Mouse (Mus musculus): ENCODE data around the gene Ap1g1. TPM values are rescaled to one million over a fixed set of nuclear protein-coding genes. Genes with fewer than 3 reads are reported as not detected.

The Ap1g1 gene
- total RNA-seq, 2 experiments from 2014 or later, result 80.2 to 96.9 TPM

Other genes with a start within 250 kb of the Ap1g1 start
- 10 to 100 TPM; 21.2 to 23.1 TPM for gene Dhx38, start 212.7 kb upstream of the Ap1g1 start, total RNA-seq (2021)
- gene Txnl4b, start 212.7 kb upstream of the Ap1g1 start, total RNA-seq (2021), result 10 to 100 TPM; 11.6 to 11.9 TPM
- gene Hp, start 199.4 kb upstream of the Ap1g1 start, total RNA-seq (2021), result under 1 TPM in 1 of 2 experiments, not detected in 1; 0.25 TPM
- 10 to 100 TPM; 20.9 to 25.9 TPM for gene Dhodh, start 169.9 kb upstream of the Ap1g1 start, total RNA-seq (2021)
- gene Pkd1l3, start 164.0 kb upstream of the Ap1g1 start, total RNA-seq (2021), result 1 to 10 TPM; 1.4 to 2.3 TPM
- 100 to 1,000 TPM in 1 of 2 experiments, 10 to 100 TPM in 1; 95.8 to 103 TPM for gene Ist1, start 85.3 kb upstream of the Ap1g1 start, total RNA-seq (2021)
- gene Zfp821, start 73.0 kb upstream of the Ap1g1 start, total RNA-seq (2021), result 10 to 100 TPM; 63.7 to 65.0 TPM
- 10 to 100 TPM; 40.8 to 41.1 TPM for gene Atxn1l, start 40.8 kb upstream of the Ap1g1 start, total RNA-seq (2021)
- gene Phlpp2, start 90.0 kb downstream of the Ap1g1 start, total RNA-seq (2021), result 10 to 100 TPM; 23.4 to 23.9 TPM
- gene Marveld3, start 183.6 kb downstream of the Ap1g1 start, total RNA-seq (2021), result not detected
- not detected for gene Tat, start 211.9 kb downstream of the Ap1g1 start, total RNA-seq (2021)